Mouse (Mus musculus): ENCODE results near the gene Chd4.
"Not testable (repeated sequence)": the region's sequence is repeated elsewhere in the genome, so short reads cannot be mapped to it uniquely, and the experiment has no call there.

The Chd4 gene

DNA sequence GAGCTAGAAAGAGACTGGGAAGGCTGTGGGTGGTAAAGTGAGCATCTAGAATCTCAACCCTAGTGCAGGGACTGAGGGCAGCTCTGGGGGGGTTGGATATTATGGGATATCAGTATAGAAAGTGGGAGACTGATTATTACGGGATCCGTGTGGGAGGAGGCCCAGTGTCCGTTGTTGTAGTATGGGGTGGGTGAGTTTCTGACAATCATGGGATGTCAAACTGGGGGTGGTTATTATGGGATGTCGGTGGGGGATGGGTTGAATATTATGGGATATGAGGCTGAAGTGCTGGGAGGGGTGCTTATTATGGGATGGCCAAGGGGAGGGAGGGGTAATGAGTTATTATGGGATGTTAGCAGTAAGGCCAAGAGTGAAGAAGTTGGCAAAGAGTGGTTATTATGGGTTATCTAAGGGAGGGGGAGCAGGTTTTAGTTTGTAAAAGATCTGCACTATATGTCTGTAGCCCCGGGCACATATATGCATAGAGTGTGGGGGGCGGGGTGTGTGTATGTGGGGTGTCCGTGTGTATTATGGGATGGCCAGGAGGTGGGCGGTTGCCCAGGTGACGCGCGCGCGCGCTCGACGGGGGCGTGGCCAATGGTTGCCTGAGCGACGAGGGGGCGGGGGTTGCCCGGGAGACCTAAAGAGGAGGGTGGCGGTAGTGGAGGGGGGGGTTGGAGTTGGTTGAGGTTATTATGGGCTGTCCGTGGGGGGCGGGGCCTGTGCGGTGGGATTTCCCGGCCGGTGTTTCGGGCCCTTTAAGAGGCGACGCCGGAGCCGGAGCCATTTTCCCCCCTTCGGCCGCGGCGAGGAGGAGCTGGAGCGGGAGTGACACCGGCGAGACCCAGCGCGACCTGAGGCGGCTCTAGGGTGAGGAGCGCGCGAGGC lies at the start of gene Chd4:
Gene Chd4, plus strand, starts transcription at position 591 of the 888 bp plus-strand sequence.
- DNase-seq (ENCODE audit: low spot score), result peak; percentile 86

DNA sequence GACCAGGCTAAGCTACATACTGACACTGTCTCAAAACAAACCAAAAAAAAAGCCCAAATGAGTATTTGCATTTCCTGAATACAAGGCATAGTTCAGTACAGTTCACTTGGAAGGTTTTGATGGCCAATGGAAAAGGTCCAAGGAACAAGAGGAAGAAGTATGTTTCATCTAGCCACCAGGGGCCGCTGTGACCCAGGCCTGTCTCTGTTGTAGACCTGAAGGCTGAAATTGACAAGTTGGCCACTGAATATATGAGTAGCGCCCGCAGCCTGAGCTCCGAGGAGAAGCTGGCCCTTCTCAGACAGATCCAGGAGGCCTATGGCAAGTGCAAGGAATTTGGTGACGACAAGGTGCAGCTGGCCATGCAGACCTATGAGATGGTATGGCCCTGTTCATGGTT lies 49.1 kb upstream of the Chd4 start:
- DNase-seq (ENCODE audit: low spot score), result peak; percentile 63

- no peak for DNase-seq (ENCODE audit: low spot score)
These were observed 46.1 kb upstream of the Chd4 start, which contains the start of gene Acrbp for GRCm38 (mm10) chr6:125049678-125050077. Acrbp (plus strand) TSS chr6:125049689.

GRCm38 (mm10) chr6:125051237-125051636 lies 44.5 kb upstream of the Chd4 start:
- DNase-seq (ENCODE audit: low spot score), result no peak

GRCm38 (mm10) chr6:125061493-125061892 lies 34.3 kb upstream of the Chd4 start:
- DNase-seq (ENCODE audit: low spot score), result no peak

- no peak for DNase-seq (ENCODE audit: low spot score)
These were observed 33.3 kb upstream of the Chd4 start for GRCm38 (mm10) chr6:125062511-125062910.

DNA sequence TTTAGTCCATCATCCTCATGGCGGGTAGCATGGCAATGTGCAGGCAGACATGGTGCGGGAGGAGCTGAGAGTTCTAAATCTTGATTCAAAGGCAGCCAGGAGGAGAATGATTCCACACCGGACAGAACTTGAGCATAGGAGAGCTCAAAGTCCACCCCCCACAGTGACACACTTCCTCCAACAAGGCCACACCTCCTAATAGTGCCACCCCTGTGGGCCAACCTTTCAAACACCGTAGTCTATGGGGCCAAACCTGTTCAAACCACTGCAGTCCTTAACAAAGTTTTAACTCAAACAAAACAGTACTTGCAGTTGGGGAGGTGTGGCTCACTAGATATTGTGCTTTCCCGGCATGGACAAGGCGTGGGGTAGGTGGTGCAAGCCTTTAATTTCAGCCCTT lies 31.9 kb upstream of the Chd4 start:
- DNase-seq (ENCODE audit: low spot score), result no peak

- DNase-seq (ENCODE audit: low spot score), result not testable (repeated sequence)
These were observed 30.6 kb upstream of the Chd4 start for GRCm38 (mm10) chr6:125065223-125065622.

GRCm38 (mm10) chr6:125067571-125067995 lies 28.2 kb upstream of the Chd4 start, which contains the start of gene Lpar5:
Lpar5 (plus strand) TSS chr6:125067920.
- no peak for DNase-seq (ENCODE audit: low spot score)

DNA sequence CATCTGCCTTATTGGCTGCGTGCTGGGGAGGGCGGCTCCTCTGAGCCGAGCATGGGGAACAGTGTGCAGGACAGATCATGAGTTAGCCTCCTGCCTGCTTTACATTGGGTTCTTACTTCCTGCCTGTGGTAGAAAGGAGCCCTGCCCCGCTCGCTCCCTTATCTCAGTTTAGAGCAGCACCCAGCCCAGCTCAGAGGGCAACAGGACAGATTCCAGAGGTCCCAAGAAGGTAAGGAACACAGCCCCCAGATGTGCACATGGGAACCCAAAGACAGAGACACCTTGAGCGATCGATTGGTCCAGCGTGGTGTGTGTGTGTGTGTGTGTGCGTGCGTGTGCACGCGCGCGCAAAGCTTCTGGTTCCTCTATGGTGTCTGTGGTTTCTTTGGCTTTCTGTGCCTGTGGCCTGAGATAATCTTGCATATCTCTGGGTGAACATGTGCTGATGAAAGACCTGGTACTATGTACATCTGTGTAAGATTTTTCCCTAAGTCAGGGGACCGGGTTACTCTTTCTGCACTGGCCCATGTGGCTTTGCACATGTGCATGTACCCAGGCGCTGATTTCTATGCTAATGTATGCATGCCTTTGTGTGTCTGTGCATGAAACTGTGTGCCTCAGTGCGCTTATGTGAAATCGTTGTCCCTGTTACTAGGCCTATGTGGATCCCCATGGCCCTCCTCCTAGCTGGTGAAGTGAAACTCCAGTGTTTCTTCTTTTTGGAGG lies 24.4 kb upstream of the Chd4 start:
- DNase-seq (ENCODE audit: low spot score), result no peak

- DNase-seq (ENCODE audit: low spot score), result no peak
These were observed 23.9 kb upstream of the Chd4 start for GRCm38 (mm10) chr6:125071896-125072279.

DNA sequence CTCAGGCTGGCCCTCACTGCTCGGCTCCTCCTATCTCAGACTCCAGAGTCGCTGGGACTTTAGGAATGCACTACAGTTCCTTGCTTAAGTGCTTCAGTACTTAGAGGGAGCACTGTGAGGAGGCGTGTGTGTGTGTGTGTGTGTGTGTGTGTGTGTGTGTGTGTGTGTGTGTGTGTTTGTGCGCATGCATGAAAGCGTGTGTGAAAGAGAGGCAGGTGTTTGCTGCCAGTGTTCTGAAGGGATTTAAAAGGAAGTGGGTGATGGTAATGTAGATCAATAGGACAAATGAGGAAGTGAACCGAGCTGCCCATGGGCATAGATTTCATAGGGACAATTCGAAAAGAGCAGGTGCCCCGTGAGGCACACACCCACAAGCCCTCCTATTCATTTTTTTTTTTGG lies 22.0 kb upstream of the Chd4 start:
- no peak for DNase-seq (ENCODE audit: low spot score)

GRCm38 (mm10) chr6:125081394-125081793 lies 14.4 kb upstream of the Chd4 start:
- DNase-seq (ENCODE audit: low spot score), result no peak

GRCm38 (mm10) chr6:125081797-125082560 lies 13.8 kb upstream of the Chd4 start:
- peak; percentile 88 for DNase-seq (ENCODE audit: low spot score)

DNA sequence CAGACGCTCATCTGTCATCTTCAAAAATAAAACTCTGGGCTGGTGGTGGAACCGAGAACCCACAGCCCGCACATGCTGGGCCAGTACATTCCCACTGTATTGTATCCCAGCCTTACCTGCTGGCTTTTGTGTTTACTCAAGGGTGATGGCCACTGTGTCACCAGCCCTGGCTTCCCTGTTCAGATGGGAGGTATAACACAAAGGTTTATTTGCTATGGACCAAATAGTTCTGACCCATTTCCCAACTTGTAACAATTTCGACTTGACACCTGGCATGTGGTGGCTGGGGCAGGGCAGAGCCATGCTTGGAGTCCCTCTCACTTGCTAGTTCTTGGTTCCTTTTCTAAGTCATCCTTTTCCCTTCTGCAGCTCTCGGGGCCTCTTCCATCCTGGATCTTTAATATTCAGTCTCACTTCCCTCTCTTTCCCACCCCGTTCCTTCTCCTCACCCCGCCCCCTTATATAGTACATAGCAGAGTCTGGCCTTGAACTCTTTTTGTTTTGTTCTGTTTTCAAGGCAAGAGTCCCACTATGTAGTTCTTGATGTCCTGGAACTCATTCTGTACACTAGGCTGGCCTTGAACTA lies 12.9 kb upstream of the Chd4 start:
- DNase-seq (ENCODE audit: low spot score), result no peak

GRCm38 (mm10) chr6:125084424-125084823 lies 11.4 kb upstream of the Chd4 start:
- DNase-seq (ENCODE audit: low spot score), result no peak

DNA sequence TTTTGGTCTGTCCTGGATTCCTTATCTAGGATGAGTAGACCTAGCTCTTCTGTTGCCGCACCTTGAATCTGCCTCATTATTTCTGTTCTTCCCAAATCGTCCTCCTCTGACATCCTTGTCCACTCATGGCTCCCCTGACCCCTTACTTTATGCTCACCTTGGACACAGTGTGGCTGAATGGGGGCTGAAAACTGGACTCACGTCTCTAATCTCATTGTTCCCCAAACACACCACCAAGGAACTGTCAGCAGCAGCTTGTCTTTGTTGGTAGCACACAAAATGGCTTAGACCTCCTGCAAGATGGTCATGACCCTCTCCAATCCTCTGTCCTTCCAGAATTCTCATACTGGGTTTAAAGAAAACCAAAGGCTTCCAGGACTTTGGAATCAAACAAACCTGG lies 7.8 kb upstream of the Chd4 start:
- no peak for DNase-seq (ENCODE audit: low spot score)

DNA sequence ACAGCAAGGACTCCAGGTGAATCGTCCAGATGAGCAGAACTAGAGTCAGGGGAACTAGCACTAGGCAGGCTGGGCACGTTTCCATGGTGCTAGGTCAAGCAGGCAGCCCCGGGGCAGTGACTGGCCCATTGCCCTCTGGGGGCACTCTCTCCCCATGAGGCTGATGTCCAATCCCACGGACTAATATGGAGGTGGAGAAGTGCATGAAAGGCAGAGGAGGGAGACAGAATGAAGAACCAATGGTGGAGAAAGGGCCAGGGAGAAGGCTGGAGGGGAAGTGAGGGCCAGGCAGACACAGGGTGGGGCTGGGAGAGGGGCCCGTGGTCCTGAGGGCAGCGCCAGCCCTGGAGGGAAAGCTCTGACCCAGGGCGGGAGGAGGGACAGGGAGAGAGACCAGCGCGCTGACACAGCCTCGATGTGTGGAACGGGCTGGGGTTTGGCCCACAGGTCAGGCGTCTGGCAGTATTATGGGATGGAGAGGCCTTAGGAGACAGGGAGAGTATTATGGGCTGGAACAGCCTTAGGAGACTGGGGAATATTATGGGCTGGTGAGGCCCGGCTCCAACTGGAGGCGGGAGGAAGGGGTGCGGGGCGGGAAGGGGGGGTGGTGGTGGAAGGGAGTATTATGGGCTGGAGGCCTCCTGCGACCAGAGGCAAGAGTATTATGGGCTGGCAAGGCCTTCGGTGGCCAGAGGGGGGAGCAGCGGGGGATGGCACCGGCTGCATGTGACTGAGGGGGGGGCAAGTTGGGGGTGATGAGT lies 7.0 kb upstream of the Chd4 start:
- DNase-seq (ENCODE audit: low spot score), result peak; percentile 67

- no peak for DNase-seq (ENCODE audit: low spot score)
These were observed 6.1 kb upstream of the Chd4 start for GRCm38 (mm10) chr6:125089521-125090321.

DNA sequence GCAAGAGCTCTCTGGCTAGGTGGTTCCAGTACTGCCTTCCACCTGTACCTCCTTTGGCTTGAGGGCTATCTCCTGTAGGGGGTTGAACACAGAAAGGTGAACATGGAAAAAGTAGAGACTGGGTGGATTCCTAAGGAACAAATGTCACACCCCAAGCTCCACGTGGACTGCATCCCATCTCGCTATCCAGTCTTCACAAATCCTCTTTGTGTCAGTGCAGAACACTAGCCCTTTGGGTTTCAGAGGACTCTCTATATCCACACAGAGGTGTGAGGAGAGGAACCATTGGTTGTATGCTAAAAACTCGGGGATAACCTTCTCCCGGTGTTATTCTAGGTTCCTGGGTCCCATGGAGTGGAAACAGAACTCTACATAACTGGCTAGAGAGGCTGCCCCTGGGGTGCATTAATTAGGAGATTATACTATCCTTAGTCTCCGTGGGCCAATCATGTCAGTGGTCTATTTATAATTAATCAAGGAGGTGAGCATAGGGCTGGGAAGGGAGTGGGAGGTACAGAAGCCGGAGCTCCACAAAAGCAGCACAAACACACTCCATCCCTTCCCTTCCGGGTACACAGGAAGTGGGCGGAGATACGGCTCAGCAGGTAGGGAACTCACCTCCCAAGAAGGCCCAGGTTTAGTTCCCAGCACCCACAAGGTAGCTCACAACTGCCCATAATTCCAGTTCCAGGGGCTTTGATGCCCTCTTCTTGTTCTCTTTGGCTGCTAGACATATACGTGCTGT lies 5.3 kb upstream of the Chd4 start:
- DNase-seq (ENCODE audit: low spot score), result no peak
